Mouse (Mus musculus): ENCODE results near the gene Cyb561d1.

DNA sequence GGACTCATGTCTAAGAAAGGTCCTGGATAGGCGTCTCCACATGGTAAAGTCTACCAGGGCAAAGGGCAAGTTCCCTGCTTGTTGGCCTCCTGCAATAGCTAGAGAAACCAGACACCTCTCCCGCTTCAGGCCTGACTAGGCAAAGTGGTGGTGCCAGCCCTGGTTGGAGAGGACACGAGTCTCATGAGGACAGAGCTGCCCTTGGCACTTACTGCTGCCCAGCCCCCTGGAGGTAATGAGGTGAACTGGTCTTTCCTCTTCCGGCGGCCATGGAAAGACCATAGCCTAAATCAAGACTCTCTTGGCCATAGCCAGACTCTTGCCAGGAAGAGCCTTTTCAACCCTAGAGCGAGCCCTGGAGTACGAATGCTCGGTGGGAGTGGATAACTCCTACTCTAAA lies 11.4 kb upstream of the Cyb561d1 start:
- TF ChIP-seq CTCF (IDR thresholded peaks at IDR 0.05; ENCODE audit: extremely low read depth, insufficient read length, insufficient replicate concordance, low read depth, low read length) (no peak), POLR2A (IDR thresholded peaks at IDR 0.05; ENCODE audit: low read depth, low read length) (no peak)
